Mouse (Mus musculus) embryonic facial prominence, embryonic 11.5 days (tissue): ENCODE measurements around the gene Adk. TPM values are rescaled to one million over a fixed set of nuclear protein-coding genes. Genes with fewer than 3 reads are reported as not detected.

Source experiments
- ATAC-seq: fragments of 200-750 bp; cut with Nextera tagmentation; replicated peaks from 2 replicates; pipeline ENCODE4 v1.8.0; 2017; ENCODE audit warnings: low read depth; ENCODE audit not compliant: insufficient number of reproducible peaks, low FRiP score, low TSS enrichment
- DNase-seq: peaks from one replicate; pipeline ENCODE4 v3.0.0-alpha.2; 2015; ENCODE audit warnings: low spot score
- H3K27ac ChIP-seq: fragments of 300-500 bp; sonication (generic); replicated peaks from 2 replicates; pipeline ENCODE4 v1.5.1; 2014; ENCODE audit warnings: mild to moderate bottlenecking, low read depth, low read length, control low read depth
- H3K27me3 ChIP-seq: fragments of 300-500 bp; sonication (generic); 2 replicates; pipeline ENCODE4 v1.6.1; 2014; ENCODE audit warnings: mild to moderate bottlenecking, low read length, moderate library complexity, mixed read lengths; ENCODE audit not compliant: control insufficient read depth, insufficient read depth
- H3K36me3 ChIP-seq: fragments of 300-500 bp; sonication (generic); replicated peaks from 2 replicates; pipeline ENCODE4 v1.6.1; 2014; ENCODE audit warnings: low read depth, mild to moderate bottlenecking, low read length, moderate library complexity, mixed read lengths; ENCODE audit not compliant: control insufficient read depth, insufficient read depth
- H3K4me1 ChIP-seq: fragments of 300-500 bp; sonication (generic); 2 replicates; pipeline ENCODE4 v1.6.1; 2014; ENCODE audit warnings: low read length, mixed read lengths; ENCODE audit not compliant: control insufficient read depth, insufficient read depth
- H3K4me2 ChIP-seq: fragments of 300-500 bp; sonication (generic); 2 replicates; pipeline ENCODE4 v1.6.1; 2014; ENCODE audit warnings: low read depth, mild to moderate bottlenecking, control low read depth, low read length, moderate library complexity
- H3K4me3 ChIP-seq: fragments of 300-500 bp; sonication (generic); 2 replicates; pipeline ENCODE4 v1.5.1; 2014; ENCODE audit warnings: low read depth, low read length, control low read depth
- H3K9ac ChIP-seq: fragments of 300-500 bp; sonication (generic); replicated peaks from 2 replicates; pipeline ENCODE4 v1.6.1; 2014; ENCODE audit warnings: mild to moderate bottlenecking, control low read depth, low read length
- H3K9me3 ChIP-seq: fragments of 300-500 bp; sonication (generic); replicated peaks from 2 replicates; pipeline ENCODE4 v1.6.1; 2016; ENCODE audit warnings: mild to moderate bottlenecking, low read length, inconsistent platforms, mixed read lengths; ENCODE audit not compliant: control insufficient read depth
- WGBS: fragments of 180-500 bp; shearing (Covaris S2); extraction: QIAGEN DNeasy Blood & Tissue Kit; methylation state at CpG from one replicate; pipeline ENCODE4 v1.1.7; 2014; 5-methylcytosine and 5-hydroxymethylcytosine counted together
- polyA plus RNA-seq: library from polyadenylated mRNA; unstranded; fragments of >200 nt; fragmentation: Nextera tagmentation; extraction: Ambion mirVana; gene quantifications from 2 replicates; pipeline ENCODE4 v1.2.1, GENCODE M21; 2014

Gene Adk
- polyA plus RNA-seq, 1 experiment from 2014 or later: 178 TPM

DNA sequence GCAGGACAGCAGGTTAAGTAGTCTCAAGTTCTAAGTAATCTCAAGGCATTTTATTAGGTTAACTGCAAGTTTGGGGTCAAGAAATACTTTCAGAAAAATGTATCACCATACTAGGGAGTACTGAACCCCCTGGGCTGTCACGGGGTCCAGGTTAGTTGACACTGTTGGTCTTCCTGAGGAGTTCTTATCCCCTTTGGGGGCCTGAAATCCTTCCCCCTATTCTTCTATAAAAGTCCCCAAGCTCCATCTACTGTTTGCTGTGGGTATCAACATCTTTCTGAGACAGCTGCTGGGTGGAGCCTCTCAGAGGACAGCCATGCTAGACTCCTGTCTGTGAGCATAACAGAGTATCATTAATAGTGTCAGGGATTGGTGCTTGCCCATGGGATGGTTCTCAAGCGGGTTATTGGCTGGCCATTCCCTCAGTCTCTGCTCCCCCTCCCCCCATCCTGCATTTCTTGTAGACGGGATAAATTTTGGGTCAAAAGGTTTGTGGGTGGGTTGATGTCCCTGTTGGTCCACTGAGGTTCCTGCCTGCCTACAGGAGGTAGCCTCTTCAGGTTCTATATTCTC is 63.6 kb downstream of the Adk start:
- Histone ChIP-seq H3K27ac (no peak overlapping the region), H3K9me3 (no peaks in the 10 kb centered on the region), H3K27me3 (no peaks in the 10 kb centered on the region), H3K4me2 (no peak overlapping the region), H3K4me1 (no peaks in the 10 kb centered on the region), H3K36me3 (no peaks in the 10 kb centered on the region), H3K9ac (no peak overlapping the region), H3K4me3 (no peak overlapping the region)
- ATAC-seq (no peak), DNase-seq (peak; percentile 50)
- 47% methylated on average over 3 of the region's 3 CpGs for WGBS

DNA sequence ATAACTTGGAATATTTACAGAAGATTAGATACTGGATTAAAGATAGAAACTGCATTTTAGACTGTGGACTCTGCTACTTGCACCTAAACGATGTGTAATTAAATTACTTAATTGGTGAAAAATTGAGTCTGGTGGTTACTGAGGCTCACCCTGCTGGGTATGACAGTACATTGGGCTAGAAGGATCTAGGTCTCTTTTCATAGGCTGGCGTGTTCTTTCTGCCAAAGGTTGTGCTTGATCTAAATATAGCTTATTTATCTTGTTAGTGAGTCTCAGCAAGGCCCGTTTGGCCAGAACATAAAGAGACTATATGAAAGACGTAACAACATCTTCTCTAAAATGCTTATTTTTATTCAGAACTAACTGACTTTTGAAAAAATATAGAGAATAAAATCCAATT is 65.7 kb downstream of the Adk start:
- H3K4me3 ChIP-seq: no peak overlapping the region
- no peak overlapping the region for H3K9ac ChIP-seq
- H3K36me3 ChIP-seq: no peaks in the 10 kb centered on the region
- ATAC-seq: no peak
- 79% methylated on average over 4 of the region's 4 CpGs for WGBS
- no peak overlapping the region for H3K27ac ChIP-seq
- no peak for DNase-seq
- H3K9me3 ChIP-seq: no peaks in the 10 kb centered on the region
- H3K27me3 ChIP-seq: no peaks in the 10 kb centered on the region
- no peaks in the 10 kb centered on the region for H3K4me1 ChIP-seq
- H3K4me2 ChIP-seq: no peak overlapping the region

DNA sequence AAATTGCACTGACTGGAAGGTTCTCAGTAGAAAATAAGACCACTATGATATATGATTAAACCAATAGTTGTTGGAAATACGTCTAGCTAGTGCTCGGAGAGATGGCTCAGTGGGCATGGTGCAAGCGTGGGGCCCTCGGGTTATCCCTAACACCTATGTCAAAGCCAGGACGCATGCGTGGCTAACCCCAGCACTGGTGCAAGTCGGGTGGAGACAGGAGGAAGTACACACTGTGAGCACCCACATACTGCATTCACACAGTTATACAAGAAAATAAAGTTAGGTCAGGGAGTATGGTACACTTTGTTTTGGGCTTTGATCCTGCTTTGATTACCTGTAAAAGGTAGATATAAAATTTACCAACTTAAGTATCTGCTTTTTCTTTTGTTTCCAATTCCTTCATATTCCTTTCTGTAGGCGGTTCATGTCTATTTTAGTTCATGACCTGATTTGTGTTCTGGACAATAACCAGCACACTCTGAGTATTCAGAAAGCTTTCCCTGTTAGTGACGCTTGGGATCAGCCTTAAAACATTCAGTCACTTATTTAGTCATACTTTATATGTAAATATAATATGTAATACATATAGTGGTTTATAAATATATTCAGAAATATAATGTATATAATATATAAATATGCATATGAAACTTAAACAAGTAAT is 67.4 kb downstream of the Adk start:
- ATAC-seq (no peak), DNase-seq (no peak)
- Histone ChIP-seq H3K36me3 (no peaks in the 10 kb centered on the region), H3K9me3 (no peaks in the 10 kb centered on the region), H3K27me3 (no peaks in the 10 kb centered on the region), H3K27ac (no peak overlapping the region), H3K4me3 (no peak overlapping the region), H3K9ac (no peak overlapping the region), H3K4me1 (no peaks in the 10 kb centered on the region), H3K4me2 (no peak overlapping the region)
- WGBS: 84% methylated on average over 9 of the region's 9 CpGs

DNA sequence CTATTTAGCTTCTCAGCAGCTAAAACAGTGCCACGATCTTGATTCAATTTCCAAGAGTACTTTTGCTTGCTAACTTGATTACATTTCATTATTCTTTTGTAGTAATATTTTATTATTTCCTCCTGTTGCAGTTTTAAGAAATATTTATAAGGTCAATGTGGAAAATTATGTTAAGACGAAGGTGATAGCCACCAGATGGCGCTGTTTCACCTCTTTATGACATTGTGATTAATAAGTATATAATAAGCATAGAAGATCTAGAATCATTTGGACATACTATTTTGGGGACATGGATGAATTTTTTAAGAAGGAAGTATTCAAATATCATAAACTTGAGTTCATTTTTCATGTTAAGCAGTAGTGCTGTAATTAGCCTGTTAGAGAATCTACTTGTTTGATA is 68.1 kb downstream of the Adk start:
- 32% methylated on average over 3 of the region's 3 CpGs for WGBS
- no peak for ATAC-seq
- Histone ChIP-seq H3K9me3 (no peaks in the 10 kb centered on the region), H3K27me3 (no peaks in the 10 kb centered on the region), H3K27ac (no peak overlapping the region), H3K4me2 (no peak overlapping the region), H3K36me3 (no peaks in the 10 kb centered on the region), H3K4me3 (no peak overlapping the region), H3K9ac (no peak overlapping the region), H3K4me1 (no peaks in the 10 kb centered on the region)
- DNase-seq: peak; percentile 80

DNA sequence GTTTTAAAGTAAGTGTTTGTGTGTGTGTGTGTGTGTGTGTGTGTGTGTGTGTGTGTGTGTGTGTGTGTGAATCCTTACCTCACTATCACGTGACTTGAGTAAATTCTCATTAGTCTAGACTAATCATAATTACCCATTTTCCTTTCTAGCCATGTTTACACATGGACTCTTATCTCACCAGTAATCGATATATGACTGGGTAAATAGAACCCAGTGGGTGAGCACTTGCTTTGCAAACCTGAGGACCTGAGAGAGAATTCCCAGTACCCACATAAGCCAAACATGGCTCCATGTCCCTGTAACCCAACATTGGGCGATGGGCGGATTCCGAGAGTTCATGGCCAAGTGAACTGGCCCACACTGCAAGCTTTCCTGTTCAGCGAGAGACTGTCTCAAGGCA is 74.8 kb downstream of the Adk start:
- no peak overlapping the region for H3K9ac ChIP-seq
- H3K4me3 ChIP-seq: no peak overlapping the region
- WGBS: 91% methylated on average over 6 of the region's 6 CpGs
- no peaks in the 10 kb centered on the region for H3K9me3 ChIP-seq
- no peaks in the 10 kb centered on the region for H3K27me3 ChIP-seq
- DNase-seq (no peak), ATAC-seq (no peak)
- no peaks in the 10 kb centered on the region for H3K36me3 ChIP-seq
- no peaks in the 10 kb centered on the region for H3K4me1 ChIP-seq
- H3K4me2 ChIP-seq: no peak overlapping the region
- H3K27ac ChIP-seq: no peak overlapping the region

DNA sequence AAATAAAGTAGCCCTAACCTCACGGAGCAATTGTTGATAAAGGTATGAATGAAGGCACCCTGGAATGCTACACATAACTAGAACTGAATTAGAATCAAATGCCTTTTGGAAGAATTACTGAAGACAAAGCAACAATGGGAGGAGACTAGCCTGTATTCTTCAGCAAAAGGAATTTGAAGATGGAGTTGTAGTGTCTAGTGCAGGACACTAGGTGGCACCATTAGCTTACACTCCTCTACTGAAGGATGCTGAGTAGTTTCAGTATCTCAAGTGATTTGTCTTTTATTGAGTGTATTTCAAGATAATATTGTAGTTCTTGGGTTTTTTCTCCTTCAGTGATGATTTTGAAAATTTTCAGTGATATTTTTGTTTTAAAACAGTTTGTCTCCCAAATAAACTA is 84.5 kb downstream of the Adk start:
- Histone ChIP-seq H3K27me3 (no peaks in the 10 kb centered on the region), H3K27ac (no peak overlapping the region), H3K9me3 (no peaks in the 10 kb centered on the region), H3K36me3 (no peaks in the 10 kb centered on the region), H3K9ac (no peak overlapping the region), H3K4me2 (no peak overlapping the region), H3K4me3 (no peak overlapping the region), H3K4me1 (no peaks in the 10 kb centered on the region)
- DNase-seq: peak; percentile 84
- WGBS: 40% methylated on average over 1 of the region's 1 CpGs
- no peak for ATAC-seq

DNA sequence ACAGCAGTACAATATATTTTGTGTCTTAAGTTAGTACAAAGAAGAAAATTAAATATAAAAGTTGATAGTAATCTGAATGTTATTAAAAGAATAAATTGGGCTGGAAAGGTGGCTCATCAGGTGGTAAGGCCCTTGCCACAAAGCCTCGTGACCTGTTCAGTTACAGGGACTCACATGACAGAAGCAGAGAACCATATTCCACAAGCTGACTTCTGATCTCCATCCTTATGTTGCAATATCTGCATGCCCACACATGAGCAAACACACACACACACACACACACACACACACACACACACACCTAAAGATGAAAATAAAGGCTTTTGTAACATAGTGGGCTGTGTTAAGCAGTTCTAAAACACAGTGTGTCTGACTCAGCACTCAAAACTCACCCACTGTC is 90.2 kb downstream of the Adk start:
- ATAC-seq: no peak
- Histone ChIP-seq H3K4me2 (no peak overlapping the region), H3K9ac (no peak overlapping the region), H3K27me3 (no peaks in the 10 kb centered on the region), H3K4me3 (no peak overlapping the region), H3K9me3 (no peaks in the 10 kb centered on the region), H3K36me3 (no peaks in the 10 kb centered on the region), H3K27ac (no peak overlapping the region), H3K4me1 (no peaks in the 10 kb centered on the region)
- 87% methylated on average over 1 of the region's 1 CpGs for WGBS
- no peak for DNase-seq

DNA sequence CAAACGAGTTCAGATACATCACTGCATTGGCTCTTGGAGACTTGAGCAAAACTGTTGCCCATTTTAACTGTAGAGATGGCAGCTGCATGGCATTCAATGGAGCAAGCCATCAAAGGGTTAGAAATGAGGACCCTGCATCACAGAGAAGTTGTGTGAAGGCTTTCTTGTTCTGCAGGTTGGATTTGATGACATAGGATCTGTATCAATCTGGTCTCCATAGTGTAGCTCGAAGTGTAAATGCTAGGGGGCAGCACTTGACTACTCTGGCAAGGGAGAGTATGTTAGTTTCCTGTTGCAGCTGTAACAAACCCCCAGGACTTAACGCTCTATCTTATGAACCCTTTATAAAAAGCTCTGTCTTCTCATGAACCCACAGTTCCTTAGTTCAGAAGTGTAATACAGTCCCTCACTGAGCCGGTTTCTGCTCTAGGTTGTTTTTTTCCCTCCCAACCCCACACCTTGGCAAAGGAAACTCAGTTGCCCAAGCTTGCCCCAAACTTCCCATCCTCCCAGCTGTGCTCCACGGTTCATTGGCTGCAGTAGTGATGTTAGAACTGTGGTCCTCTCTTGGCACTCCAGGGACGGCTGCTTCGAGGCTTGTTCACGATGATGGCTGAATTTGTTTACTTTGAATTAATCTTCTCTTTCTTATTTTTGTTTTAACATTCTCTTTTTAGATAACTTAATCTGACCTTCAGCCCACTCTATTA is 91.2 kb downstream of the Adk start:
- DNase-seq (peak; percentile 70), ATAC-seq (no peak)
- no peaks in the 10 kb centered on the region for H3K9me3 ChIP-seq
- no peak overlapping the region for H3K9ac ChIP-seq
- H3K4me2 ChIP-seq: no peak overlapping the region
- no peaks in the 10 kb centered on the region for H3K36me3 ChIP-seq
- no peaks in the 10 kb centered on the region for H3K4me1 ChIP-seq
- H3K27me3 ChIP-seq: no peaks in the 10 kb centered on the region
- no peak overlapping the region for H3K4me3 ChIP-seq
- no peak overlapping the region for H3K27ac ChIP-seq
- 73% methylated on average over 8 of the region's 8 CpGs for WGBS
